Mouse (Mus musculus): Measurements from ENCODE around the gene Senp7.
"Not testable (repeated sequence)": the region's sequence is repeated elsewhere in the genome, so short reads cannot be mapped to it uniquely, and the experiment has no call there.

Senp7 gene

DNA sequence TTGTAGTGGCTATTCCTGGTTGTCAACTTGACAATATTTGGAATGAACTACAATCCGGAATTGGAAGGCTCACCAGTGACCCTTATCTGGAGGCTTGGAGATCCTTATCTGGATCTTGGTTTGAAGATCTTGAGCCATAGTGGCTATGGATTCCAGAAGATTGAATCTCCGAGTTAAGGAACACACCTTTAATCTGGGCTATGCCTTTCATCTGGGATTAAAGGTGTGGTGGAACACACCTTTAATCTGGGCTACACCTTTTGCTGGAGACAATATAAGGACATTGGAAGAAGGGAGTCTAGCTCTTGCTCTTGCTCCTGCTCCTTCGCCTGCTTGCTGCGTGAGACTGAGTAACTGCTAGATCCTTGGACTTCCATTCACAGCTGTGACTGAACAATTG, at the start of gene Senp7:
Senp7 (plus strand) TSS at position 301 of the 400 bp plus-strand sequence.
- DNase-seq, result not testable (repeated sequence)

DNA sequence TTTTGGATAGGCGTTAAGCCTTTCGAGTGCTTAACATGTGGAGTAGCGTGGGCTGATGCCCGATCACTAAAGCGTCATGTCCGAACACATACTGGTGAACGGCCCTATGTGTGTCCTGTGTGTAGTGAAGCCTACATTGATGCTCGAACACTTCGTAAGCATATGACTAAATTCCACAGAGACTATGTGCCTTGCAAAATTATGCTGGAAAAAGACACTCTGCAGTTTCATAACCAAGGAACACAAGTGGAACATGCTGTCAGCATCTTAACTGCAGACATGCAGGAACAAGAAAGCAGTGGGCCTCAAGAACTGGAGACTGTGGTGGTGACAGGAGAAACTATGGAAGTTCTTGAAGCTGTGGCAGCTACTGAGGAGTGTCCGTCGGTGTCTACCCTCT, 41.3 kb upstream of the Senp7 start:
- no peak for DNase-seq

DNA sequence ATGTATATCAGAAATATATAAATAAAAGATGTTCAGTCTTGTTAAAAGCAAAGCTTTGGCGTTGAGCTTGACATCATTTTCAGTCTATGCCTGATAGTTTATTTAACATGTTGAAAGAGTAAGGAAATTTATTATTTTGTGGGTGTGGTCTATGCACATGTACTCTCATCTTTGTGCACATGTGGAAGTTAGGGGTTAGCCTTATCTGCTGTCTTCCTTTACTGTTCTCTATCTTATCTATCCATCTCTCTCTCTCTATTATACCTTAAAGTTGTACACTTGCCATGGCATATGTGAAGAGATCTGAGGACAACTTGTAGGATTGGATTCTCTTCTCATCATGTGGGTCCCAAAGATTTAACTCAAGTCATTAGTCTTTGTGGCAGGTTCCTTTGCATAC, 39.3 kb upstream of the Senp7 start:
- DNase-seq, result no peak

DNA sequence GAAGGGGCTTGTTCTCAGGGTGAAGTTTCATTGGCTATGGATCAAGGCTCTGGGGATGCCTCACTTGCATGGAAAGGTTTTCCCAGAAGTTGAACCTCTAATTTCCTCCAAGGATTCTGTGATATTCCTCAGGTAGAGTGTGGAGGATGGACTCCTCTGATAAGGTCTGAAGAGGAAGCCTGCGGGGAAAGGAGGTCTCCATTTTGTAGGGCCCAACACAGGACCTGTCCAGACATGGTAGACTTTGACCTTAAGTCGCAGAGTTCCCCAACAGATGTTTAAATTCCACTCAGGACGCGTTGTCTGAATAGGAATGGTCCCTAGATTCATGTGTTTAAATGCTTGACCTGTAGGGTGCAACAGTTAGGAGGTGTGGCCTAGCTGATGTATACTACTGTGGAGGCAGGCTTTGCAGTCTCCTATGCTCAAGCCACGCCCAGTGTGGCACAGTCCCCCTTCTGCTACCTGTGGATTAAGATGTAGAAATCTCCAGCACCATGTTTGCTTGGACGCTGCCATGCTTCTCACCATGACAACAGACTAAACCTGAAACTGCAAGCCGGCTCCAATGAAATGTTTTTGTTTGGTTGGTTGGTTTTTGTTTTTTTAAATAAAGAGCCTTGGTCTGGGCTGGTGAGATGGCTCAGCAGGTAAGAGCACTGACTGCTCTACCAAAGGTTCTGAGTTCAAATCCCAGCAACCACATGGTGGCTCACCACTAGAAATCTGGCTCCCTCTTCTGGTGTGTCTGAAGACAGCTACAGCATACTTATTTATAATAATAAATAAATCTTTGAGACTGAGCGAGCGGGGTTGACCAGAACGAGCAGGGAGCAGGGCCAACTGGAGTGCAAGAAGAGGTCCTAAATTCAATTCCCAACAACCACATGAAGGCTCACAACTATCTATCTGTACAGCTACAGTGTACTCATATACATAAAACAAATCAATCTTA, 35.1 kb upstream of the Senp7 start:
- DNase-seq, result no peak

DNA sequence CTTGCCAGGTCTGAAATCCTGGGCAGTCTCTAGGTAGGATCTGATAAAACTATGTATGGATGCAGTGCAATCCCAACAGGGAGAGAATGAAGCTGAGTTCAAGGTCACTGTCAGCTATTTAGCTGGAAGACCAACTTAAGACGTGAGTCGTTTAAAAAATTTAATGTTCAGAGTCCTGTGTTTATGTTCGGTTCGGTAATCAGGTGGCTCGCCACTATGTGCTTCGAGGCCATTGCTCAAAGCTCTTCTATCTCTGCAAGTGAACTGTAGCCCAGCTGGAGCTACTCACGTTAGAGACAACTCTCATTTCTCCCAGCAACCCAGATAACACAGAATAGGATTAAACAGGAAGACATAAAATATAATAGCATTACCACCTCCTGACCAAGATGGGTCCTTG, 34.1 kb upstream of the Senp7 start:
- DNase-seq, result no peak

DNA sequence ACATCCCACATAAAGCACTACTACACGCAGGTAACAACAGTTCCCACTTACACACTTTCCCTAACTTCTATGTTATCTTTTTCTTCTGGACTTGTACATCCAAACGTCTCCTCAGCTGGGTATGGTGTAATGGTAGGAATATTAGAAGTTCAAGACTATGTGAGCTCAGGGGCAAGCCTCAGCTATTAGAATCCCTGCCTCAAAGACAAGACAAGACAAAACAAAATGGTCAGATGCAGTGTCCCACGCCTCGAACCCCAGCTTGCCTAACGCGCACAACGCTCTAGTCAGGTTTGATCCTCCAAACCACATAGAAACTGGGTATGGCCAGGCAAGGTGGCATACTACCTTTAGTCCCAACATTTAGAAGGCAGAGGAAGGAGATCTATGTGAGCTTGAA, 28.5 kb upstream of the Senp7 start:
- DNase-seq, result no peak

DNA sequence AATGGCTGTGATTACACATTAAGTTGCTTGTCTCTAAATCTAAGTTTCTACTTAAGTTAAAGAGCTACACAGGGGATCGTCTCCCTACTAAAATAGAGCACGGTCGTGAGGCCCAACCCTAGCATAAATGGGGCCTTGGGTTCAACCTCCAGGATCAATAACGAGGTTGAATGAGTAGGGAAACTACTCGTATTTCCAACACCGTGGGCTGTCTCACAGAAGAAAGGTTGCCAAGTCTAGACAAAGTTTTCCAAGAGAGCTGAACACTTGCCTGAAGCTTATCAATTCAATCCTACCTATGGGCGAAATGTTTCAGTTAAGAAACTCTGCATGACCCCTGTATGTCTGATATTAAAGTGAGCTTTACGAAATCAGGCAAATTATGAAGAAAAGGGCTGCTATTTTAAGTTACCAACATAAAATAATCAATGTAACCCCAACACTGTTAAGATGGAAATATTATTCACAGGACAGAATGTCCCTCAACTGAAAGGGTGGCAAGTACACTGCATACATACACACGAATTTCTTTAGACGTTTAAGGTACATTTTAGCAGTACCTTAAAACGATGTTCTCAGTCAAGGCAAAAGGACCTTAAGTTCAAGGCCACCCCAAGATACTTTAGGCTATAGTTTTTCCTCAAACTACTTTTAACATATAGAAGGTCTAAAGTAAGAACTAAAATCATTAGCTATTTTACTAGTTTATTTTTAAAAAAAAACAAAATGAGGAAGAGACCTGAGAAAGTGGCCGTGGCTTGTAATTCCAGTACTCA, 20.1 kb upstream of the Senp7 start:
- DNase-seq, result no peak

DNA sequence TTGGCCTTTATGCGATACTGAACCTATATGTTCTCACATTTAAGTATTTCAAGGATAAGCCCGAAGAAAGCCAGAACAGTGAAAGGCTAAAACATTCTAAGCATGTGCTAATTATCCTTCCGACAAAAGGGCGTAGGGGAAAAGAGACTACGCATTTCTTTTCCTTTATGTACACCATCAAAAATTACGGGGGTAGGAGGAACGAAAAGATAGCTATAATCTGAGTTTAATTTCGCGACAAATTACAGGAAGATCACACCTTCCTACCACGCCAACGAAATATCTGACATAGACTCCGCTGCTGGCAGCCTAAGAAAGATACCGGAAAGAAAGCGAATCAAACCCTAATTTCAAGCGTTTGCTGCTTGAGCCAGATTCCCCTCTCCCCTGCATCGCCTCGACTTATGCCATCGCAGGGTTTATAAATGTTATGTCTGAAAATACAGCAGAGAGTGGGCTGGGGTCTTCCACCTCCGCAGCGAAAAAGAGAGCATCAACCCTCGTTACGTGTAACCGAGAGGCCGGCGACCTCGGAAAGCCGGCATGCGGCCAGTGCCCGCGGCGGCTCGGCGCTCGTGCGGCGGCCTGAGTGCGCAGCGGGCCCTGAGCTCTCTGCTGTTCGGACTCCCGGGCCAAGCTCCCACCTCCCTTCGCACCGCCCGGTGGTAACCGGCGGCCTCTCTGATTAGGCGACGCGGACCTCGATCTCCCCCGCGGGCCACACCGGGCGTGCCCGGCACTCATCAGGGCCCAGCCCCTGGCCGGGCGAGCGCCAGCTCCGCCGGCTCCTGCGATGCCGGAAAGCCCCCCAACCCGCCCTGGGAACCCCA, 19.2 kb upstream of the Senp7 start:
- peak; percentile 70 to 81 for DNase-seq

DNA sequence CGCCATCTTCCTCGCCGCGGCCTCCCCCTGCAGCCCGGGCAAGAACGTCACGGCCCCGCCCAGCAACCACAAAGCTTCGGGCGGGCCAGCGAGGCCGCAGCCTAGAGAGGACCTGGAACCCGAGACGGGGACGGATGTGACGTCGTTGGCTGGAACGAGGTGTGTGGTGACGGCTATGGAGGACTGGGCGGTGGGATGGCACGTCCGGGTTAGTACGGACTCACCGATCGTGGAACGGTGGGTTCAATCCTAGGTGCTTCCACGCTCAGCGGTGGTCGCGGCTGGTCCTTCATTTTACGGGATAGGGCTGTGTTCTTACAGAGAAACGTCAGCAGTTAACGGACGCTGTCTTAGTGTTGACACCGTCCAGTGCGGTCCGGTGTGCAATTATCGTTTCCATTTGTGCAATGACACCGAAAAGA, 18.5 kb upstream of the Senp7 start, which contains the start of gene Pcnp:
Pcnp (minus strand) TSS at position 79 of the 422 bp plus-strand sequence.
- DNase-seq, result peak; percentile 98

DNA sequence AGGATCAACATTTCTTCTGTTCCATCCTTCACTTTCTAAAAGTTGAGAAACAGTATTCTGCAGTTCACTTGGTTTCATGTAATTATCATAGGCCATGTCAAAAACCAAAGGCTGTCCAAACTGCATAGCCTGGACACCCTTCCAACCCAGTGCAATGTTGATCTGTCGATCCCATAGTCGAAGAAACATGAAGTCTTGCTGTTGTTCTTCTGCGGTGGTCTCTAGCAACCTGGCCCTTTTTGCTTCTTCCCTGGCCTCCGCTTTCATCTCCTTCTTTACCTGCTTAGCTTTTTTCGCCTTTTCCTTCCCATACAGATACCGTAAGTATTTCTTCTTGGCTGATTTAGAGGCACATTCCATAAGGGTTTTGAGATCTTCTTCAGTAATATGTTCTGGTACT, 13.6 kb upstream of the Senp7 start:
- DNase-seq, result no peak

DNA sequence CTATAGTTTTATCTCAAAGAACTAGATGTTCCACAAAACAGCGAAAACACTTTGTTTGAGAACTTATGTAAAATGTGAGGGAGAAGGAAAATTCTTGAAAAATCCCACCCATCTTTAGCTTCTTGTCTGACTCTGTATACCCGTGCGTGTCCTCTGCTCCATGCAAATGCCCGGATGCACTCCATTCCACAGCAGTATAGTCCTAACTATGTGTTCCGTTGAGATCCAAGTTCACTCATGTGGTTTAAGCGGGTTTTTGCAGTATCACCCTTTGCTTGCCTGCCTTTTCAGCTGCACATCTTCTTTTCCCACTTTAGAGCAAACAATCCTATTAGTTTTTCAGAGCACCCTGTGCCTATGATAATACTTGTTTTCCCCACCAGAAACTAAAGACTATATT, 11.6 kb upstream of the Senp7 start:
- DNase-seq, result no peak

DNA sequence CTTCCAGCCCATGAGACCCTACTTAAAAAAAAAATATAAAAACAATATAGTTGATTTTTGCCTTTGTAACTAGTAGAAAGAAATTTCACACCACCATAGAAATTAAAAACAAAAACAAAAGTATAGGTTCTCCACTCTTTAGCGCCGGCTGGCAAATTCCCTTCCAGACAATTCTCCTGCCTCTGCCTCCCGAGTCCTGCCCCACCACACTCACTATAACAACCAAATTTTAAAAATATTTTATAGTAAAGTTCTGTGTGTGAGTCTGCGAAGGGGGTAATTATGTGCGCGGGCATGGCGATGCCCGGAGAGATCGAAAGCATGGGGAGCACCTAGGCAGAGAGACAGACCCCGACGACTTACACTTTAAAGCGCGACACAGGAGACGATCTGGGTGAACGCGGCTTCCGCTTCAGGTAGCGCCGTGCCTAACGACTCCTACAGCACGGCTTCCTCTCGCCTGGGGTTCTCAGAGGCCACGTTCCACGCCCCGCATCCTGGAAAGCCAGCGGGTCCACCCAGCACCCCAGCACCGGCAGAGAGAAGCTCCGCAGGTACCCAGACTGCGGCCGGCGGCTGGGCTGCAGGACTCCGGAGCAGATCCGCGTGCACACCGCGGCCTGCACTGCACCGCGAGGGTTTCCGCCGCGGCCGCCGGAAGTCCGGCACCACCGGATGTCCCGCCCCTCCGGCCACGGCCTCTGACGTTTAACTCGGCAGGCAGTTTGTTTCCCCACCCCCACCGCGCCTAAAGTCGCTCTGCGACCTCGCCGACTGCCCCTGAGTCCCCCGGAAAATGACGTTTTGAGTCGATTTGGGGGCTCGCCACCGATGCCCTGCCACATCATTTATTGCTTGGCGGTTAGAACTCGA, 10.8 kb upstream of the Senp7 start, which contains the start of gene Trmt10c:
Trmt10c (minus strand) TSS at position 682 of the 873 bp plus-strand sequence.
- peak; percentile 97 to 98 for DNase-seq

DNA sequence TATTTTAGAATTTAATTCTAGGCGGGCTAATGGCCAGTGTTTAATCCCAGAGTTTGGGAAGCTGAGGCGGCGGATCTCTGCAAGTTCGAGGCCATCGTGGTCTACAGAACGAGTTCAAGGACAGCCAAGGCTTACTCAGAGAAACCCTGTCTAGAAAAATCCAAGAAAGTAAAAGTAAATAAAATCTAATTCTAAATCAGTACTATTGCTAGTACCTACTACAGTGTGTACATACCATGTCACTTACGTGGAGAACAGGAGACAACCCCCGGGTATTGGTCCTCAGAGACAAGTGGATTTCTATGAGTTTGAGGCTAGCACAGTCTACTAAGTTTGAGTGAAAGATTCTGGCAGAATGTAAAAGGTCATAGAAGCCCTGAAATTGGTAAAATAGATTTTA, 10.0 kb upstream of the Senp7 start:
- DNase-seq, result no peak

DNA sequence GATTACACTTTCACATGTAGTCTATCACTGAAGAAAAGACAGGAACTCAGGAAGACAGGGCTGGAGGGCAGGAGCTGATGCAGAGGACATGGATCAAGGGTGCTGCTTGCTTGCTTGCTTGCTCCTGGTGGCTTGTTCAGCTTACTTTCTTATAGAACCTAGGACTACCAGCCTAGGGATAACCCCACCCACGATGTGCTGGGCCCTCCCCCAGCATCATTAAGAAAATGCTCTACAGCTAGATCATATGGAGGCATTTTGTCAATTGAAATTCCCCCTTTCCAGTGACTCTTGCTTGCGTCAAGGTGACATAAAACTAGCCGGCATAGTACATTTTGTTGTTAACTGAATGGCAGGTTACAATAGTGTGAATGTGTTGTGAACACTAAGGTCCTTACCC, 7.8 kb downstream of the Senp7 start:
- no peak for DNase-seq

DNA sequence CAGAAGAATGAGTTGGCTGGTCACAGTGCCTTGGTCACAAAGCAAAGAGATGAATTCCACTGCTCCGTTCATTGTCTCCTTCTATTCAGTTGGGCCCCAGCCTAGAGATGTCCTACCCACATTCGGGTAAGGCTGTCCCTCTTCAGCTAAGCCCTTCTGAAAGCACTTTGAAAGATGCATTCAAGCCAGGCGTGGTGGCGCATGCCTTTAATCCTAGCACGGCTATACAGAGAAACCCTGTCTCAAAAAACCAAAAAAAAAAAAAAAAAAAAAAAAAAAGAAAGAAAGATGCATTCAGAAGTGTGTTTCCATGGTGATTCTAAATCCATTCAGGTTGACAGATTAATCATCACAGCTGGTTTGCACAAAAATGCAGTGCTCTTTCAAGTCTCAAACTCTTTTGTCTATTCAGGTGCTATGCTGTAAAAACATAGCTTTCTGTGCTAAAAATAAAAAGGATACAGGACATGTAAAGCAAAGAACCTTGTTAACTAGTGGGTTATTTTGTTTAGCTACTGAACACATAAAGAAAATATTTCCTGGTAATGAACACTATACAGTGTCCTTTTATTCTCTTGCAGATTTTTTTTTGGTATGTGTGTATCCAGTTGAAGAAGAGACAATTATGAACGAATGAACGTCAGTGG, 8.9 kb downstream of the Senp7 start:
- DNase-seq, result no peak

DNA sequence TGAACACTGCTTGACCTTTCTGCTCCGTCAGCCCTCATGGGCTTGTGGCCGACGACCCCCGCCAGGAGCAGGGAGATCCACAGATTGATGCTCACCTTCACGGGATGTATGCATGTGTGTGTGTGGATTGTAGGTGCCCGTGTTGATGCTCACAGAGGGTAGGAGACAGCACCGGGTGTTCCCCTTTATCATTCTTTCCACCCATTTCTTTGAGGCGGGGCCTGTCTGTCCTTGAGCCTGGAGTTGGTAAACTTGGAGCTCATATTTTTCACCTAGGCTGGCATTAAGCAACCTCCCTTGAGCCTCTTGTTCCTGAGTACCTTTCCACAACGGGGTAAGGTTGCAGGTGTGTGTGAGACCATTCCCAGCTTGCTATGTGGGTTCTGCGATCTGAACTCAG, 10.0 kb downstream of the Senp7 start:
- no peak for DNase-seq

DNA sequence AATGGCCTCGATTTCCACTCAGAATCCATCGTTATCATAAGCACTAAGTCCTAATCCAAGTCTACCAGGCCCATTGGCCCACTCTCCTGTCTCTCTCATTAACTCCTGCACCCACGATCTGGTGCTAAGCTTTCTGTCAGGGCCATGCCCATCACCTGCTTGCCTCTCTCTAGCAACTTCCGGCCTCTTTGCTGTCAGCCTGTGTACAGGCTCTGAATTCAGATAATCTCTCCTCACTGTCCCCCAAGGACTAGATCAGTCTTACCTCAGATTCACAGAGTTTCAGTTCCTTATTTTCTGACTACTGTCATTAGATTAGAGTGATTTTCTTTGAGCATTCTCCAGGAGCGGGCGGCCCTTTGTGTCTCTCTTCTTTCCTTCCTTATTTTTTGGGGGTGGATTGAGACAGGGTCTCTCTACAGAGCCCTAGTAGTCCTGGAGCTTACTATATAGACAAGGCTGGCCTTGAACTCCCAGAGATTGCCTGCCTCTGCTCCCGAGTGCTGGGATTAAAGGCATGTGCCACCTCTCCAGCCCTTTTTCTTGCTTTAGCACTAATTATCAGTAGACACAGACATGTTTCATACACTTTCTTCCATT, 14.0 kb downstream of the Senp7 start:
- no peak for DNase-seq

DNA sequence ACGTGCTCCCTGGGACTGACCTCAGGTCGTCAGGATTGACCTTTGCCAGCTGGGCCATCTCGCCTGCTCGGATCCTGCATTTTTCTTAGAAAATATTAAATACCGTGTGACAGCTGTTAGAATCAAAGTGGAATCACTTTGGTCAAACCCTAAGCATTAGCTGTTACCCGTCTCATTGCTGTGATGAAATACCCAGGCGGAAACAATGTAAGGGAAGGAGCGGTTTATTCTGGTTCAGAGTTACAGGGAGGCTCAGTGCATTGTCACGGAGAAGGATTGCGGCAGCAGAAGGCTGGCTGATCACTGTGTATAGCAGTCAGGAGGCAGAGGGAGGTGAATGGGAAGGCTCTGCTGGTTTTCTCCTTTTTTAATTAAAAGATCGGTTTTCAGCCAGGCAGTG, 14.8 kb downstream of the Senp7 start:
- no peak for DNase-seq

DNA sequence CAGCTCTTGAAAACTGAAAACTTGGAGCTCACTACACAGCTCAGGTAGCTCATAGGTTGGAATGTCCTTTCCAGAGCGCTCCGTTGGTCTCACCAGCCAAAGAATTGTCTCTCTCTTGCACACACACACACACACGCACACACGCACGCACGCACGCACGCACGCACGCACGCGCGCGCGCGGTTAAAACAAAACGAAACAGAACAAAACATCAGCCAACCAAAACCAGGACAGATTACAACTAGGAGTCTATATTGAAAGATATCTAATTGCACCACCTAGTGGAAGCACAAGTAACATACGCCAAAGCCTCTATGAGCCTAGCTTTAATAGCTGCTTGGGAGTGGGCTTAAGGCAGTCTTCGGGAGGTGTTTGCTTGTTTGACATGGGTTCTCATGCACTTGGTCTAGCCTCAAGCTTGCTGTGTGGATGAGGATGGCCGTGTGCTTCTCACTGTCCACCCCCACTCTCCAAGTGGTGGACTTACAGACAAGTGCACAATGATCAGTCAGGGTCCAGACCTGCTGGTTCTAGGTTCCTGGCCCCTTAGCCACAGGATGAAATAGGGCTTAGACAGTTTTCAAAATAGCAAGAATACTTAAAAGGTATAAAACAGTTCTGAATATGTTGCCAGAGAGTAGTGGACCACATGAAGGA, 16.3 kb downstream of the Senp7 start:
- DNase-seq, result peak; percentile 62 to 75

DNA sequence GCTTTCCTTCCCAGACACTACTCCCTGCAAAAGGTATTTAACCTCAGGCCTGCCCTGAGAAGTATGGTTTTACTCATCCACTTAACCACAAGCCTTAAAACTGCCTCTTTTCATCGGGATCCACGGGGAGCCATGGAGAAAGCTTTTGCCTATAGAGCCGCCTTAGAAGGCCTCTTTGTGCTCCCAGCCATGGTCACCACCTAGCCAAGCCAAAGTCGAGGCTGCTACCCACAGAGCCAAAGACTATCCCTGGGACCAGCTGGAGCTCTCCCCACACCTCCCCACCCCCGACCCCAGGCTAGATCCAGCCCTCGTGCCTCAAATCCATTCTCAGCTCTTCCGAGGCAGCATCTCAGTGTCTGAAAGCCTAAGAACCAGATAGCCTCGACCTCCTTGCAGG, 18.0 kb downstream of the Senp7 start:
- no peak for DNase-seq

Measured in kidney, postnatal 4 days (tissue).